Mouse (Mus musculus) ES-Bruce4 (cell line): ENCODE data around the gene Slc25a48. TPM values are rescaled to one million over a fixed set of nuclear protein-coding genes. Genes with fewer than 3 reads are reported as not detected.

Experiments used
- H3K27ac ChIP-seq: 2 replicates; pipeline ENCODE4 v1.5.1; 2012; ENCODE audit warnings: low read length, inconsistent platforms; ENCODE audit not compliant: insufficient read depth
- H3K27me3 ChIP-seq: 2 replicates; pipeline ENCODE4 v1.6.1; 2012; ENCODE audit warnings: mild to moderate bottlenecking, low read length, inconsistent platforms; ENCODE audit not compliant: control insufficient read depth, poor library complexity, insufficient read depth, severe bottlenecking
- H3K36me3 ChIP-seq: 2 replicates; pipeline ENCODE4 v1.6.1; 2012; ENCODE audit warnings: inconsistent platforms, mild to moderate bottlenecking, low read length, moderate library complexity; ENCODE audit not compliant: control insufficient read depth, poor library complexity, insufficient read depth, severe bottlenecking
- H3K4me1 ChIP-seq: one replicate; pipeline ENCODE4 v1.8.1; 2011; ENCODE audit warnings: low read length; ENCODE audit not compliant: control insufficient read depth, insufficient read depth
- H3K4me3 ChIP-seq: 2 replicates; pipeline ENCODE4 v1.5.1; 2011; ENCODE audit warnings: low read depth, mild to moderate bottlenecking, low read length
- H3K9ac ChIP-seq: 2 replicates; pipeline ENCODE4 v1.6.1; 2012; ENCODE audit warnings: low read depth, mild to moderate bottlenecking, inconsistent platforms; ENCODE audit not compliant: poor library complexity, severe bottlenecking
- H3K9me3 ChIP-seq: replicated peaks from 2 replicates; pipeline ENCODE4 v1.6.1; 2012; ENCODE audit warnings: mild to moderate bottlenecking, low read length, inconsistent platforms; ENCODE audit not compliant: control insufficient read depth, poor library complexity, insufficient read depth, severe bottlenecking
- CTCF ChIP-seq: IDR thresholded peaks from one replicate; pipeline ENCODE4 v1.8.1; 2011; ENCODE audit warnings: low read depth, low read length
- EP300 ChIP-seq: IDR thresholded peaks from 2 replicates; pipeline ENCODE4 v1.6.1; 2011; ENCODE audit warnings: low read depth, low read length; ENCODE audit not compliant: insufficient read depth
- POLR2A ChIP-seq: IDR thresholded peaks from one replicate; pipeline ENCODE4 v1.8.1; 2011; ENCODE audit warnings: low read length; ENCODE audit not compliant: insufficient read depth
- polyA plus RNA-seq: library from polyadenylated mRNA; stranded (reverse); fragments of >200 nt; gene quantifications from 2 replicates; pipeline ENCODE4 v1.2.4, GENCODE M21; 2011; ENCODE audit warnings: low read depth; ENCODE audit not compliant: missing spikeins, insufficient read depth, insufficient read length

The Slc25a48 gene
- polyA plus RNA-seq, 1 experiment = 0.42 TPM

- TF ChIP-seq POLR2A = no peak
- no peak for TF ChIP-seq CTCF
- TF ChIP-seq EP300 = no peak
- H3K9me3 ChIP-seq = no peaks in the 10 kb centered on the region
- no peak overlapping the region for H3K9ac ChIP-seq
- no peaks in the 10 kb centered on the region for H3K36me3 ChIP-seq
- no peaks in the 10 kb centered on the region for H3K27me3 ChIP-seq
- H3K4me3 ChIP-seq = no peak overlapping the region
- no peaks in the 10 kb centered on the region for H3K4me1 ChIP-seq
- no peak overlapping the region for H3K27ac ChIP-seq
Observed at GRCm38 (mm10) chr13:56444112-56444511, 6.0 kb downstream of the Slc25a48 start.

- no peak overlapping the region for H3K9ac ChIP-seq
- H3K27me3 ChIP-seq = no peaks in the 10 kb centered on the region
- H3K4me1 ChIP-seq = no peaks in the 10 kb centered on the region
- no peak overlapping the region for H3K27ac ChIP-seq
- H3K36me3 ChIP-seq = no peaks in the 10 kb centered on the region
- no peak for TF ChIP-seq EP300
- TF ChIP-seq CTCF = no peak
- no peak for TF ChIP-seq POLR2A
- no peak overlapping the region for H3K4me3 ChIP-seq
- no peaks in the 10 kb centered on the region for H3K9me3 ChIP-seq
Observed at GRCm38 (mm10) chr13:56444996-56445395, 6.8 kb downstream of the Slc25a48 start.

DNA sequence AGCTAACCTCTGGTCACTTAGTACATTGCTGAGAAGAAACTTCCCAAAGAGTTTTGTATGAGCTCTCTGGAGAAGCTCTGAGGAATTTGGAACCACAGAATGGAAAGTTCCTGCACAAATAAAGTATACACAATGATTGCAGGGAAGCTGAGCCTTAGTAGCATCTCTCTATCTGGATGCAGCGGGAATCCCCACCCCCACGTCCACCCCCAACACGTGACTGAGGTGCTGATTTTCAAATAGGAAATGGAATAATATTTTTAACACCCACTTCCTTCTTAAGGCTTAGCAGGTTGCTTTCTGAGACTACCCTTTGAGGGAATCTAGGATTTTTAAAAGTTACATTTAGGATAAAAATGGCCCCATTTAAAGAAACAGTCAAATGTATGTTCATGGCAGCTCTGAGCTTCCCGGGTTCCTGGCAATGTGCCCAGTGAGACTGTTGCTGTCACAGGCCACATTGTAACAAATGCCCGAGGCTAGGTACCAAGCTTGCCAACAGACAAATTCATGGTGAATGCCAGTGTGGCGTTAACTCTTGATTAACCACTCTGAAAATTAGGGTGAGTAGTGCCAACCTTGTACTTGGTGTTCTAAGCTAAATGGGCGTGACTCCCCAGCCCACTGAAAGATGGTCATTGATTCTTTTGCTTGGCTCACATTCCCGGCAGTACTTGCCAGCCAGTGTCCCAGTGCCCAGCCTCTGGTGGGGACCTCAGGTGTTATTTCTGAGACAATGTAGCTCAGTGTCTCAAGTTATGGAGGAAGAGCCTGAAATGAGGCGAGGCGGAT, 11.3 kb downstream of the Slc25a48 start:
- H3K9me3 ChIP-seq = no peaks in the 10 kb centered on the region
- H3K4me3 ChIP-seq = no peak overlapping the region
- no peak overlapping the region for H3K9ac ChIP-seq
- no peaks in the 10 kb centered on the region for H3K27me3 ChIP-seq
- TF ChIP-seq POLR2A (no peak), CTCF (no peak), EP300 (no peak)
- no peaks in the 10 kb centered on the region for H3K36me3 ChIP-seq
- no peaks in the 10 kb centered on the region for H3K4me1 ChIP-seq
- H3K27ac ChIP-seq = no peak overlapping the region

DNA sequence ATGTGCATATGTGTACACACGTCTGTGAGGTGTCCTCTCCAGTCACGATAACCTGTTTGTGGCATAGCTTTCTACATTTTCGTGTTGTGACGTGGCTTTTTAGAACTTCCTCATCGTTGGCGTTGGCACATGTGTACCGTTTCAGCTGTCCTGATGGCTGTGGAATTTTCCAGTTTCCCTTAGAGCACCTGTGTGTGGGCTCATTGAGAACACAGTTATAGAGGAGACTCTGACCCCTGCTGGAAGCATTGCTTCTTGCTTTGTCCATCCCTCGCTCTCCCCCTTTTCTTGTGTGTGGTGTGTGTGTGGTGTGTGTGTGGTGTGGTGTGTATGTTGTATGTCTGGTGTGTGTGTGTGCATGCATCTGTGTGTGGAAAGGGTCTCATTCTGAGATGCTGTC, 11.9 kb downstream of the Slc25a48 start:
- H3K9ac ChIP-seq = no peak overlapping the region
- no peaks in the 10 kb centered on the region for H3K27me3 ChIP-seq
- H3K36me3 ChIP-seq = no peaks in the 10 kb centered on the region
- TF ChIP-seq EP300 = no peak
- no peak for TF ChIP-seq POLR2A
- no peak for TF ChIP-seq CTCF
- no peaks in the 10 kb centered on the region for H3K9me3 ChIP-seq
- no peaks in the 10 kb centered on the region for H3K4me1 ChIP-seq
- no peak overlapping the region for H3K27ac ChIP-seq
- H3K4me3 ChIP-seq = no peak overlapping the region

- TF ChIP-seq POLR2A (no peak), CTCF (no peak), EP300 (no peak)
- H3K4me1 ChIP-seq = no peaks in the 10 kb centered on the region
- H3K9ac ChIP-seq = no peak overlapping the region
- H3K9me3 ChIP-seq = no peaks in the 10 kb centered on the region
- H3K27me3 ChIP-seq = no peaks in the 10 kb centered on the region
- no peak overlapping the region for H3K4me3 ChIP-seq
- H3K36me3 ChIP-seq = no peaks in the 10 kb centered on the region
- H3K27ac ChIP-seq = no peak overlapping the region
Observed at GRCm38 (mm10) chr13:56458001-56458400, 19.8 kb downstream of the Slc25a48 start.

DNA sequence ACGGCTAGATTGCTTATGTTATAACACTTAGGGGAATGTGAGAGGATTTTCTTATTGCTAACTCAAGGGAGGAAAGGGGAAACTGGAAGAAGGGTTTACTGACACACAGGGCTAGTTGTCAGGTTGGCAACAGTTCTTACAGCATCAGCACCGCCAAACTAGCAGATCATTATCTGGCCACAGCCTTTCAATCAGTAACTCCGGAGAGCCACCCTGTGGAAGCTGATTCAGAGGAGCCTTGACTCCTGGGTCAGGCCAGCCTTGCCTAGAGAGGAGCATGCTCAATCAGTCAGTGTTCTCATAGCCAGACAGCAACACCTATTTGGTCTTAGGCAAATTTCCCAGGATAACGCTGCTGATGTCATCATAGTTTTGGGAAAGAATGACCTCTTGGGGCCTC, 23.3 kb downstream of the Slc25a48 start:
- Histone ChIP-seq H3K4me1 (no peaks in the 10 kb centered on the region), H3K9ac (no peak overlapping the region), H3K27me3 (no peaks in the 10 kb centered on the region), H3K4me3 (no peak overlapping the region), H3K36me3 (no peaks in the 10 kb centered on the region), H3K9me3 (no peaks in the 10 kb centered on the region), H3K27ac (no peak overlapping the region)
- TF ChIP-seq POLR2A = no peak
